Mouse (Mus musculus) CD4-positive naive resting alpha-beta T cell, adult 76 days (primary cell): ENCODE measurements around the gene BC025920. TPM values are rescaled to one million over a fixed set of nuclear protein-coding genes. Genes with fewer than 3 reads are reported as not detected.

ENCODE experiments used
- total RNA-seq: library from RNA; stranded (reverse); gene quantifications from one replicate; pipeline ENCODE4 v1.2.4, GENCODE M21; 2023

The BC025920 gene
- total RNA-seq = 4.0 TPM

GRCm38 (mm10) chr10:81605974-81606751 is at the start of gene BC025920:
TSS of gene BC025920 (plus strand) at chr10:81606270.

DNA sequence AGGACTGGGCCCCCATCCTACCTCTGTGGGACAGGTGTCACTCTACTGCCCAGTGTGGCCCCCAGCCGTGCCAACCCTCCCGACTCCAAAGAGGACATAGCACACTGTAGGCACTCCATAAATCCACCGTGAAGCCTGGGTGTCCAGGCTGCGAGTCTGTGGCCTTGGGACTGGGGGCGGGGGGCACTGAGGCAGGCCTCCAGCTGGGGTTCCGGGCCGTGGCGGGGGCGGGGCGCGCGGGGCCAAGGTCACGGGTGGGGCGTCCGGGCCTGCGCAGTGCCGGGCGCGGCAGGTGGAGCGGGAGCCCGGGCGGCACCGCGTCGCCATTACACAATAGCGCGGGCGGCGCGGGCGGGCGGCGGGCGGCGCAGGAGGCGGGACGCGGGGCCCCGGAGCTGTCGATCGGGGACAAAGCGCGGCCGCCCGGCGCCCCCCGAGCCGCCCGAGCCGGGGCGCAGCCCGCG is 46.9 kb upstream of the BC025920 start, which contains the start of gene Aes:
Gene Aes (plus strand): TSS at position 326 of the 464 bp plus-strand sequence.

DNA sequence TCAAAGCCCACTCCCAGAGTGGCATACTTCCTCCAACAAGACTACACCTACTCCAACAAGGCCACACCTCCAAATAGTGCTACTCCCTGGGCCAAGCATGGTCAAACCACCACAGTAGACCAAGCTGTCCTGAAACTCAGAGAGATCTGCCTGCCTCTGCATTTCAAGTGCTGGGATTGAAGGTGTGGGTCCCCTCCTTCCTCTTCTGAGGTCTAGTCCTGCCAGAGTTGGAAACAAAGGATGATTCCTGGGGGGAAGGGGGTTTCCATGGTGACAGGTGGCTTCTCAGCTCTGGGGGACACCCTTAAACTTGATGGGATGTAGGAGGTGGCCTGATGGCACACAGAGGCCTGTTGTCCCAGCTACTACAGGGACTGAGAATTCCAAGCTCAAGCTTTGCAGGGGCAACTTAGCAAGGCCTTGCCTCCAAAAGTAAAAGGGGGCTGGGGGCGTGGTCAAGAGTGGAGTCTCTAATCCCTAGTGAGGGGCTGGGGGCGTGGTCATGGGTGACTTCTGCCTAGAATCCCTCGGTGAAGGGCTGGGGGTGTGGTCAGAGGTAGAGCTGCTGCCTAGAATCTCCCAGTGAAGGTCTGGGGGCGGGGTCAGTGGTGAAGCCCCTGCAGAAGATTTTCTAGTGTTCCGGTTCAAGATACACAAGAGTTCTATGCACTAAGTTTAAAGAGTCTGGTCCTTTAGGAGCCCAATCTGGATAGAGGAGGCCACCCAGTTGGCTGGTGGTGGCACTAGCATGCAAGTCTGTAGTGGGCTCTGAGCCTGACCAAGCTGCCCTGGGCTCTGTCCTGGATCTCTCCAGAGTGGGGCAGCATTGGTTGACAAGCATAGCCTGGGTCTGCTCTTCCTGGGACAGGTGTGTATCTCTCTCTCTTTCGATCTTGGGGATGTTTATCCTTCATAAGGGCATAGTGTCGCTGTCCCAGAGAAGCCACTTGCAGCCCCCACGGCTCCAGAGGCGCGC is 31.7 kb upstream of the BC025920 start, which contains the start of gene Tle2:
Gene Tle2 (plus strand): TSS at position 481 of the 976 bp plus-strand sequence.

GRCm38 (mm10) chr10:81600738-81601203 is 5.3 kb upstream of the BC025920 start, which contains the start of gene Tle6:
TSS of gene Tle6 (minus strand) at chr10:81601073.

GRCm38 (mm10) chr10:81626994-81627835 is 21.1 kb downstream of the BC025920 start, which contains the start of gene Sirt6:
TSS of gene Sirt6 (minus strand) at chr10:81627797.

DNA sequence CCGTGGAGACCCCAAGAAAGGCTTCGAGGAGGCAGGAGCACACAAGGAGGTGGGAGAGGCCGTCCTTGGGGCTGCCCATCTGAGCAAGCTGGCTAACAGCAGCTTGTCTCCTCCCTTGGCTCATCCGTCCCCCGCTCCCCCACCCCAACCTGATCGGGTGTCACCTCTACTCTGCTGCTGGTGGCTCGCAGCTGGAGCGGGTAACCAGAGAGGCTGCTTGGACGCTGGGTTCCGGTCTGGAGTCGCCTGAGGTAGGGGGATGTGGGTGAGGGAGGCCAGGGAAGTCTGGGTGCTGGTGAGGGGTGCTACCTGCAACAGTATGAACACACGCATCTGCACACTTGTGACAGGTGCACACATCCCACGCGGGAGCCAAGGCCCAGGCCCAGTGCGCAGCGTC is 22.3 kb downstream of the BC025920 start, which contains the start of gene Ankrd24:
Gene Ankrd24 (plus strand): TSS at position 151 of the 400 bp plus-strand sequence.

GRCm38 (mm10) chr10:81648803-81649775 is 43.0 kb downstream of the BC025920 start, which contains the start of gene Gm10778:
TSS of gene Gm10778 (plus strand) at chr10:81649059.

Other genes starting within 250 kb of the BC025920 start
- gene Mfsd12, start 248.8 kb upstream of the BC025920 start, total RNA-seq = 4.4 TPM
- 4.9 TPM for gene 4930404N11Rik, start 240.5 kb upstream of the BC025920 start, total RNA-seq
- 35.7 TPM for gene Fzr1, start 227.8 kb upstream of the BC025920 start, total RNA-seq
- gene Dohh, start 221.8 kb upstream of the BC025920 start, total RNA-seq = 28.8 TPM
- 4.5 TPM for gene Gm48551, start 221.8 kb upstream of the BC025920 start, total RNA-seq
- 3.5 TPM for gene Gm48552, start 217.3 kb upstream of the BC025920 start, total RNA-seq
- gene Smim24, start 213.2 kb upstream of the BC025920 start, total RNA-seq = 3.1 TPM
- gene Nfic, start 150.6 kb upstream of the BC025920 start, total RNA-seq = 21.0 TPM
- not detected for gene Celf5, start 123.6 kb upstream of the BC025920 start, total RNA-seq
- 148 TPM for gene Ncln, start 109.9 kb upstream of the BC025920 start, total RNA-seq
- 110 TPM for gene S1pr4, start 106.1 kb upstream of the BC025920 start, total RNA-seq
- 2.1 TPM for gene Gna15, start 82.0 kb upstream of the BC025920 start, total RNA-seq
- 15.2 TPM for gene Gna11, start 61.1 kb upstream of the BC025920 start, total RNA-seq
- 523 TPM for gene Aes, start 46.8 kb upstream of the BC025920 start, total RNA-seq
- gene Tle2, start 31.7 kb upstream of the BC025920 start, total RNA-seq = 4.3 TPM
- gene Tle6, start 5.2 kb upstream of the BC025920 start, total RNA-seq = not detected
- gene Sirt6, start 21.5 kb downstream of the BC025920 start, total RNA-seq = 21.5 TPM
- gene Ankrd24, start 22.3 kb downstream of the BC025920 start, total RNA-seq = 5.2 TPM
- 1.2 TPM for gene Gm10778, start 42.8 kb downstream of the BC025920 start, total RNA-seq
- 12.0 TPM for gene Zfp433, start 98.6 kb downstream of the BC025920 start, total RNA-seq
- gene Gm3055, start 164.9 kb downstream of the BC025920 start, total RNA-seq = 5.5 TPM
- 0.73 TPM for gene Gm4767, start 205.9 kb downstream of the BC025920 start, total RNA-seq